In the genomic region with DNA sequence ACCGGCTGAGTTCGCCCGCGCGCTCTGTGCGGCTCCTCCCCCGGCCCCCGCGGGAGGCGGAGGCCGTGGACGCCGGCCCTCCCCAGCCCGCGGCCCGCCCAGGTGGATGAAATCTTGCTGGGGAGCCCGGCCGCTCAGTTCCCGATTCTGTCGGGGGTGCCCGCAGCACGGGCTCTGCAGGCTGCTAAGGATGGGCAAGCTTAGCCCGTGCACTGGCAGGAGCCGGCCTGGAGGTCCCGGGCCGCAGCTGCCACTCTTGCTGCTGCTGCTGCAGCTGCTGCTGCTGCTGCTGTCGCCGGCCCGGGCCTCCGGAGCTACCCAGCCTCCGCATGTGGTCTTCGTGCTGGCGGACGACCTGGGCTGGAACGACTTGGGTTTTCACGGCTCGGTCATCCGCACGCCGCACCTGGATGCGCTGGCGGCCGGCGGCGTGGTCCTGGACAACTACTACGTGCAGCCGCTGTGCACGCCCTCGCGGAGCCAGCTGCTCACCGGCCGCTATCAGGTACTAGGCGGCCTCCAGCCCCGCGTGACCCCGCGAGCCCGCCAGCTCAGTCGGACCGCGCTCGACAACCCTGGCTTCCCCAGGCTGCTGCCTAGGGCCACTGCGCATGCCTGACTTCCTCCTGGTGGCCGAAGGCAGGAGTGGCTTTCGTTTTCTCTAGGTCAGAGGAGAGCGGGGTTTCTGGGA, we compare ENCODE assay signal across 8 mouse cellular contexts. TPM values are rescaled to one million over a fixed set of nuclear protein-coding genes. Genes with fewer than 3 reads are reported as not detected.
DNase-seq lines count a peak whose midpoint lies in the region; ATAC-seq and TF ChIP-seq lines count a peak whose summit lies in the region.

A gene (plus strand): TSS at position 43 of the 691 bp plus-strand sequence.

- H3K4me1 ChIP-seq in embryonic facial prominence, embryonic 15.5 days, result peaks cover 10% of the 10 kb centered on the region; the same call in 1 of the 2 replicates
- peaks cover 8% of the 10 kb centered on the region for H3K4me1 ChIP-seq in limb, embryonic 14.5 days (ENCODE audit: control insufficient read depth, insufficient read depth, low read length)
- peaks cover 10% of the 10 kb centered on the region for H3K4me1 ChIP-seq in midbrain, embryonic 16.5 days (ENCODE audit: control insufficient read depth, insufficient read depth, low read length)
- peaks cover 7% of the 10 kb centered on the region; the same call in 1 of the 2 replicates for H3K4me1 ChIP-seq in spleen, adult 2 months (ENCODE audit: control insufficient read depth, insufficient read depth, insufficient read length)

- TF ChIP-seq POLR2A in limb, embryonic 14.5 days (IDR thresholded peaks at IDR 0.05; ENCODE audit: borderline replicate concordance, extremely low read depth, insufficient read depth, insufficient read length), result peak; percentile 68; the same call in 1 of the 2 replicates
- TF ChIP-seq POLR2A in spleen, adult 2 months (IDR thresholded peaks at IDR 0.05; ENCODE audit: low read depth, low read length), result peak; percentile 61

- H3K27ac ChIP-seq in embryonic facial prominence, embryonic 15.5 days (replicated peaks), result peak within 1 kb of the TSS; percentile 85
- H3K27ac ChIP-seq in limb, embryonic 14.5 days (replicated peaks; ENCODE audit: low read depth, low read length), result peak within 1 kb of the TSS; percentile 88
- peak within 1 kb of the TSS; percentile 94 for H3K27ac ChIP-seq in midbrain, embryonic 16.5 days (ENCODE audit: low read length)
- peak within 1 kb of the TSS; percentile 79 for H3K27ac ChIP-seq in spleen, adult 2 months (ENCODE audit: insufficient read depth, low read length)

- no peaks in the 10 kb centered on the region for H3K9me3 ChIP-seq in embryonic facial prominence, embryonic 15.5 days (replicated peaks)
- H3K9me3 ChIP-seq in limb, embryonic 14.5 days (ENCODE audit: control insufficient read depth, low read length), result no peaks in the 10 kb centered on the region
- no peaks in the 10 kb centered on the region for H3K9me3 ChIP-seq in midbrain, embryonic 16.5 days (replicated peaks; ENCODE audit: control insufficient read depth, low read length, poor library complexity, severe bottlenecking)

- peak within 1 kb of the TSS; percentile 65 for H3K9ac ChIP-seq in embryonic facial prominence, embryonic 15.5 days
- peak within 1 kb of the TSS; percentile 89 for H3K9ac ChIP-seq in limb, embryonic 14.5 days (ENCODE audit: low read depth, low read length, severe bottlenecking)
- H3K9ac ChIP-seq in midbrain, embryonic 16.5 days (ENCODE audit: low read depth, low read length), result peak within 1 kb of the TSS; percentile 93

- peak; percentile 92 for ATAC-seq in embryonic facial prominence, embryonic 15.5 days (ENCODE audit: insufficient number of reproducible peaks, low FRiP score, low TSS enrichment, low read depth)
- ATAC-seq in limb, embryonic 14.5 days (ENCODE audit: low FRiP score, low read depth), result peak; percentile 91
- ATAC-seq in midbrain, embryonic 16.5 days, result peak; percentile 95

- TF ChIP-seq CTCF in spleen, adult 2 months (IDR thresholded peaks at IDR 0.05; ENCODE audit: extremely low read depth, insufficient read depth, insufficient read length, insufficient replicate concordance), result peak; percentile 59; the same call in 1 of the 2 replicates

- DNase-seq in 416B (ENCODE audit: low read depth), result peak; percentile 89
- peak; percentile 61 to 79 for DNase-seq in adrenal gland, postnatal 4 days (ENCODE audit: low spot score in 2 of 2)
- DNase-seq in heart, adult 8-10 months (ENCODE audit: low spot score), result peak; percentile 88
- DNase-seq in kidney, adult 8-10 months, result peak; percentile 85 to 88
- peak; percentile 80 for DNase-seq in limb, embryonic 14.5 days (ENCODE audit: low spot score)
- peak; percentile 51 to 80 for DNase-seq in spleen, adult 2 months (ENCODE audit: low read depth in 1 of 2, low spot score in 2 of 2)

- no peaks in the 10 kb centered on the region for H3K36me3 ChIP-seq in embryonic facial prominence, embryonic 15.5 days
- H3K36me3 ChIP-seq in limb, embryonic 14.5 days (ENCODE audit: control insufficient read depth, insufficient read depth, low read length), result no peaks in the 10 kb centered on the region
- no peaks in the 10 kb centered on the region for H3K36me3 ChIP-seq in midbrain, embryonic 16.5 days (ENCODE audit: control insufficient read depth, insufficient read depth, low read length)
- no peaks in the 10 kb centered on the region for H3K36me3 ChIP-seq in spleen, adult 2 months (ENCODE audit: control insufficient read depth, insufficient read depth, low read length)

- peak within 1 kb of the TSS; percentile 95 for H3K4me2 ChIP-seq in embryonic facial prominence, embryonic 15.5 days (replicated peaks)
- peak within 1 kb of the TSS; percentile 95 for H3K4me2 ChIP-seq in limb, embryonic 14.5 days (replicated peaks; ENCODE audit: low read depth, low read length, severe bottlenecking)
- peak within 1 kb of the TSS; percentile 87 for H3K4me2 ChIP-seq in midbrain, embryonic 16.5 days (ENCODE audit: low read length)

- peak within 1 kb of the TSS; percentile 81 for H3K4me3 ChIP-seq in embryonic facial prominence, embryonic 15.5 days (replicated peaks)
- H3K4me3 ChIP-seq in limb, embryonic 14.5 days (replicated peaks; ENCODE audit: low read length), result peak within 1 kb of the TSS; percentile 74
- H3K4me3 ChIP-seq in midbrain, embryonic 16.5 days (ENCODE audit: low read depth, low read length), result peak within 1 kb of the TSS; percentile 70
- peak within 1 kb of the TSS; percentile 80 for H3K4me3 ChIP-seq in spleen, adult 2 months (ENCODE audit: extremely low read depth, insufficient read depth, insufficient read length)

- H3K27me3 ChIP-seq in embryonic facial prominence, embryonic 15.5 days, result no peaks in the 10 kb centered on the region
- no peaks in the 10 kb centered on the region for H3K27me3 ChIP-seq in limb, embryonic 14.5 days (ENCODE audit: control insufficient read depth, insufficient read depth, low read length)
- no peaks in the 10 kb centered on the region for H3K27me3 ChIP-seq in midbrain, embryonic 16.5 days (ENCODE audit: control insufficient read depth, insufficient read depth, low read depth, low read length)
- no peaks in the 10 kb centered on the region for H3K27me3 ChIP-seq in spleen, adult 2 months (ENCODE audit: control insufficient read depth, insufficient read depth, low read length)

- under 1% methylated on average over 66 of the region's 66 CpGs for WGBS in embryonic facial prominence, embryonic 15.5 days
- WGBS in limb, embryonic 14.5 days, result 1% methylated on average over 56 of the region's 66 CpGs
- WGBS in midbrain, embryonic 16.5 days, result under 1% methylated on average over 66 of the region's 66 CpGs
- under 1% methylated on average over 66 of the region's 66 CpGs for WGBS in spleen, adult 2 months

RNA-seq across cellular contexts. Expression of the gene that starts here (rescaled TPM):
- total RNA-seq in adrenal gland, postnatal 4 days (2021), result 10 to 100 TPM; 39.7 to 41.9 TPM
- polyA plus RNA-seq in embryonic facial prominence, embryonic 15.5 days (2015; fragmentation: Nextera tagmentation; extraction: Ambion mirVana), result 18.3 and 21.5 TPM in 2 replicates
- 1 to 10 TPM; 4.6 to 5.7 (median 4.6) TPM for total RNA-seq in heart, adult 8-10 months (2022)
- polyA plus RNA-seq in limb, embryonic 14.5 days (2012; rRNA removed), result 40.4 and 48.1 TPM in 2 replicates
- 21.0 and 21.9 TPM in 2 replicates for polyA plus RNA-seq in limb, embryonic 14.5 days (2014; fragmentation: Nextera tagmentation; extraction: Ambion mirVana)
- polyA plus RNA-seq in midbrain, embryonic 16.5 days (2015; fragmentation: Nextera tagmentation; extraction: Ambion mirVana), result 10.5 and 11.8 TPM in 2 replicates
- 16.6 and 20.2 TPM in 2 replicates for polyA plus RNA-seq in spleen, adult 2 months (2012; rRNA removed)

Comparison
In these comparisons a context has a peak if more than half of its experiments do, and no peak if none do; other contexts are left out.
1. Peak in every context shown above with its lines: DNase-seq, ATAC-seq, H3K4me3 ChIP-seq and H3K27ac ChIP-seq.
2. RNA of the gene that starts here (total RNA-seq): 39.7 to 41.9 TPM in adrenal gland, postnatal 4 days; 4.6 to 5.7 TPM in heart, adult 8-10 months; every median in the first group is over 4 times any median in the second.